Mouse (Mus musculus): Measurements from ENCODE around the gene Ift81. TPM values are rescaled to one million over a fixed set of nuclear protein-coding genes. Genes with fewer than 3 reads are reported as not detected.

Gene Ift81
- total RNA-seq, 2 experiments from 2014 or later: 36.0 to 38.4 TPM

- Histone ChIP-seq H3K4me3 (peak within 1 kb of the TSS; percentile 89), H3K27ac (peak within 1 kb of the TSS; percentile 100)
- DNase-seq (ENCODE audit: low spot score in 2 of 2): peak; percentile 91 to 94
- peak; percentile 60 for TF ChIP-seq CTCF (conservative IDR thresholded peaks at IDR 0.05)
These were observed 112.0 kb downstream of the Ift81 start, which contains the start of gene Atp2a2 for GRCm38 (mm10) chr5:122502077-122502941. TSS of gene Atp2a2 (minus strand) at chr5:122502225.

GRCm38 (mm10) chr5:122501101-122502076 is 112.9 kb downstream of the Ift81 start:
- peak overlapping the region; percentile 81 for H3K4me3 ChIP-seq
- TF ChIP-seq CTCF (conservative IDR thresholded peaks at IDR 0.05): no peak
- peak in 1 of 2 experiments; percentile 35 for DNase-seq (ENCODE audit: low spot score in 2 of 2)
- H3K27ac ChIP-seq: peak overlapping the region; percentile 97

- Histone ChIP-seq H3K4me3 (peak overlapping the region; percentile 81), H3K27ac (peak overlapping the region; percentile 97)
- TF ChIP-seq CTCF (conservative IDR thresholded peaks at IDR 0.05): no peak
- DNase-seq (ENCODE audit: low spot score in 2 of 2): no peak
These were observed 113.8 kb downstream of the Ift81 start for GRCm38 (mm10) chr5:122500563-122500962.

Other genes starting within 250 kb of the Ift81 start
- gene Gpn3, start 242.6 kb downstream of the Ift81 start, total RNA-seq (2021): 10 to 100 TPM; 30.0 to 32.3 TPM
- 10 to 100 TPM; 74.2 to 78.0 TPM for gene Fam216a, start 242.2 kb downstream of the Ift81 start, total RNA-seq (2021)
- 100 to 1,000 TPM; 261 to 275 TPM for gene Arpc3, start 222.6 kb downstream of the Ift81 start, total RNA-seq (2021)
- 10 to 100 TPM; 32.9 to 33.2 TPM for gene Anapc7, start 192.8 kb downstream of the Ift81 start, total RNA-seq (2021)
- 100 to 1,000 TPM; 588 to 630 TPM for gene Atp2a2, start 112.3 kb downstream of the Ift81 start, total RNA-seq (2021)
- 1 to 10 TPM; 8.4 to 9.8 TPM for gene P2rx7, start 29.4 kb upstream of the Ift81 start, total RNA-seq (2021)
- 10 to 100 TPM; 11.4 to 15.0 TPM for gene P2rx4, start 93.0 kb upstream of the Ift81 start, total RNA-seq (2021)
- 100 to 1,000 TPM; 104 to 109 TPM for gene Camkk2, start 164.9 kb upstream of the Ift81 start, total RNA-seq (2021)
- gene Anapc5, start 206.8 kb upstream of the Ift81 start, total RNA-seq (2021): 100 to 1,000 TPM; 216 to 217 TPM
- 10 to 100 TPM; 53.7 to 54.1 TPM for gene Rnf34, start 235.5 kb upstream of the Ift81 start, total RNA-seq (2021)

All from layer of hippocampus, adult 2 months (tissue).